Mouse (Mus musculus): ENCODE measurements around the gene Tmsb10.

Tmsb10 gene

GRCm38 (mm10) chr6:72911261-72911660, 47.3 kb downstream of the Tmsb10 start:
- no peak for DNase-seq (ENCODE audit: low read depth)

All from NIH3T3 (cell line).